Mouse (Mus musculus): ENCODE data around the gene Ppp6r1. TPM values are rescaled to one million over a fixed set of nuclear protein-coding genes. Genes with fewer than 3 reads are reported as not detected.

Gene Ppp6r1
- polyA plus RNA-seq, 1 experiment from 2014 or later, result 10.9 TPM

Other genes starting within 250 kb of the Ppp6r1 start
- 43.7 and 44.6 TPM in 2 replicates for gene Rdh13, start 213.4 kb downstream of the Ppp6r1 start, polyA plus RNA-seq (2014; fragmentation: Nextera tagmentation; extraction: Ambion mirVana)
- 5.9 and 6.9 TPM in 2 replicates for gene Eps8l1, start 198.3 kb downstream of the Ppp6r1 start, polyA plus RNA-seq (2014; fragmentation: Nextera tagmentation; extraction: Ambion mirVana)
- gene Ppp1r12c, start 157.3 kb downstream of the Ppp6r1 start, polyA plus RNA-seq (2014; fragmentation: Nextera tagmentation; extraction: Ambion mirVana), result 48.6 and 52.4 TPM in 2 replicates
- 2.8 and 4.9 TPM in 2 replicates for gene Tnnt1, start 142.6 kb downstream of the Ppp6r1 start, polyA plus RNA-seq (2014; fragmentation: Nextera tagmentation; extraction: Ambion mirVana)
- gene Tnni3, start 134.8 kb downstream of the Ppp6r1 start, polyA plus RNA-seq (2014; fragmentation: Nextera tagmentation; extraction: Ambion mirVana), result 0.84 and 2.0 TPM in 2 replicates
- gene Dnaaf3, start 126.6 kb downstream of the Ppp6r1 start, polyA plus RNA-seq (2014; fragmentation: Nextera tagmentation; extraction: Ambion mirVana), result 0.66 and 0.91 TPM in 2 replicates
- 71.5 and 79.9 TPM in 2 replicates for gene Syt5, start 111.5 kb downstream of the Ppp6r1 start, polyA plus RNA-seq (2014; fragmentation: Nextera tagmentation; extraction: Ambion mirVana)
- gene Ptprh, start 55.0 kb downstream of the Ppp6r1 start, polyA plus RNA-seq (2014; fragmentation: Nextera tagmentation; extraction: Ambion mirVana), result 0.20 and 0.22 TPM in 2 replicates
- gene Tmem86b, start 27.6 kb downstream of the Ppp6r1 start, polyA plus RNA-seq (2014; fragmentation: Nextera tagmentation; extraction: Ambion mirVana), result 3.3 and 3.4 TPM in 2 replicates
- 141 and 143 TPM in 2 replicates for gene Hspbp1, start 26.0 kb upstream of the Ppp6r1 start, polyA plus RNA-seq (2014; fragmentation: Nextera tagmentation; extraction: Ambion mirVana)
- gene Brsk1, start 31.6 kb upstream of the Ppp6r1 start, polyA plus RNA-seq (2014; fragmentation: Nextera tagmentation; extraction: Ambion mirVana), result 10.1 and 12.9 TPM in 2 replicates
- 0.19 TPM in 2 replicates for gene Tmem150b, start 66.2 kb upstream of the Ppp6r1 start, polyA plus RNA-seq (2014; fragmentation: Nextera tagmentation; extraction: Ambion mirVana)
- 50.9 and 64.8 TPM in 2 replicates for gene Kmt5c, start 81.1 kb upstream of the Ppp6r1 start, polyA plus RNA-seq (2014; fragmentation: Nextera tagmentation; extraction: Ambion mirVana)
- gene Cox6b2, start 94.1 kb upstream of the Ppp6r1 start, polyA plus RNA-seq (2014; fragmentation: Nextera tagmentation; extraction: Ambion mirVana), result 10.8 and 17.7 TPM in 2 replicates
- 0.13 TPM in 1 of 2 replicates, not detected in the other for gene Fam71e2, start 112.3 kb upstream of the Ppp6r1 start, polyA plus RNA-seq (2014; fragmentation: Nextera tagmentation; extraction: Ambion mirVana)
- gene Il11, start 123.8 kb upstream of the Ppp6r1 start, polyA plus RNA-seq (2014; fragmentation: Nextera tagmentation; extraction: Ambion mirVana), result 0.44 and 0.48 TPM in 2 replicates
- 0.46 TPM in 1 of 2 replicates, not detected in the other for gene Tmem190, start 123.9 kb upstream of the Ppp6r1 start, polyA plus RNA-seq (2014; fragmentation: Nextera tagmentation; extraction: Ambion mirVana)
- gene Tmem238, start 130.6 kb upstream of the Ppp6r1 start, polyA plus RNA-seq (2014; fragmentation: Nextera tagmentation; extraction: Ambion mirVana), result 3.5 and 3.6 TPM in 2 replicates
- gene Rpl28, start 133.9 kb upstream of the Ppp6r1 start, polyA plus RNA-seq (2014; fragmentation: Nextera tagmentation; extraction: Ambion mirVana), result 154 and 173 TPM in 2 replicates
- 249 and 263 TPM in 2 replicates for gene Ube2s, start 153.6 kb upstream of the Ppp6r1 start, polyA plus RNA-seq (2014; fragmentation: Nextera tagmentation; extraction: Ambion mirVana)
- gene Shisa7, start 185.7 kb upstream of the Ppp6r1 start, polyA plus RNA-seq (2014; fragmentation: Nextera tagmentation; extraction: Ambion mirVana), result 16.8 and 18.7 TPM in 2 replicates
- 3.2 and 3.9 TPM in 2 replicates for gene Isoc2b, start 211.2 kb upstream of the Ppp6r1 start, polyA plus RNA-seq (2014; fragmentation: Nextera tagmentation; extraction: Ambion mirVana)
- gene Isoc2a, start 218.1 kb upstream of the Ppp6r1 start, polyA plus RNA-seq (2014; fragmentation: Nextera tagmentation; extraction: Ambion mirVana), result 0.58 and 0.76 TPM in 2 replicates
- 0.37 and 0.41 TPM in 2 replicates for gene Gm36210, start 247.5 kb upstream of the Ppp6r1 start, polyA plus RNA-seq (2014; fragmentation: Nextera tagmentation; extraction: Ambion mirVana)

Measured in neural tube, embryonic 14.5 days (tissue).